Comparison of ENCODE assay signal across 17 mouse cellular contexts in the genomic region with DNA sequence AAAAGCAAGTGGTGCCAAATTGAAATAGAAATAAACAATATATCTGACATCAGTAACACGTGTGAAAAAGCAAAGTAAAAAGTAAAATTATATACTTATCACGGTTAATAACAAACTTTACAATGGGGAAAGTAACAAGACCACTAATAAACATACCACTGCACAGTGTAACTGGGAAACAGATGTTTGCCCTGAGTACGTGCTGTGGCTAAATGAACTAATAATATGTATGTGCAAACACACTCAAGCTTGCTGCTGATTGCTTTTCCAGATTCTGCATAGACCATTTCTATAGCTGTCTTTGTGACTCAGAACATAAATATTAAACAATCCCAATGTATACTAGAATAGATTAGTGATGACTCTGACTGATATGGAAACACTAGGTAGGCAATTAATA.
"Had no signal": no experiment of that assay in that cellular context is flagged by ENCODE, and none has a peak within 500 bp of the region (broad histone marks: within the 10 kb centered on the region; RNA-seq: fewer than 3 reads in every experiment).

No protein-coding gene starts in this region.

- ATAC-seq: lung, postnatal 0 days; midbrain, embryonic 16.5 days had no signal

- H3K4me2 ChIP-seq: lung, embryonic 15.5 days; midbrain, embryonic 12.5 days; neural tube, embryonic 13.5 days; neural tube, embryonic 15.5 days; stomach, embryonic 15.5 days had no signal

- H3K36me3 ChIP-seq: lung, embryonic 15.5 days; midbrain, embryonic 10.5 days; midbrain, embryonic 12.5 days; neural tube, embryonic 13.5 days; neural tube, embryonic 15.5 days; stomach, embryonic 15.5 days had no signal

- H3K27me3 ChIP-seq: lung, embryonic 15.5 days; midbrain, embryonic 12.5 days; neural tube, embryonic 13.5 days; neural tube, embryonic 15.5 days; stomach, embryonic 15.5 days had no signal

- H3K9me3 ChIP-seq: lung, embryonic 15.5 days; midbrain, embryonic 10.5 days; midbrain, embryonic 12.5 days; neural tube, embryonic 13.5 days; neural tube, embryonic 15.5 days; stomach, embryonic 15.5 days had no signal

- H3K4me3 ChIP-seq: lung, embryonic 15.5 days; midbrain, embryonic 10.5 days; midbrain, embryonic 12.5 days; myocyte; neural tube, embryonic 13.5 days; neural tube, embryonic 15.5 days; stomach, embryonic 15.5 days had no signal

- H3K9ac ChIP-seq: lung, embryonic 15.5 days; midbrain, embryonic 12.5 days; neural tube, embryonic 13.5 days; neural tube, embryonic 15.5 days; stomach, embryonic 15.5 days had no signal

- DNase-seq: lung, adult 2 months; lung, postnatal 4 days; midbrain, embryonic 14.5 days; right cerebral cortex, postnatal 14 days; thymus, adult 2 months; thymus, postnatal 25 days; thymus, postnatal 4 days had no signal

- H3K27ac ChIP-seq: lung, embryonic 15.5 days; midbrain, embryonic 10.5 days; midbrain, embryonic 12.5 days; neural tube, embryonic 13.5 days; neural tube, embryonic 15.5 days; stomach, embryonic 15.5 days; stomach, postnatal 0 days had no signal

- H3K4me1 ChIP-seq: lung, embryonic 15.5 days; midbrain, embryonic 10.5 days; midbrain, embryonic 12.5 days; neural tube, embryonic 13.5 days; neural tube, embryonic 15.5 days; stomach, embryonic 15.5 days had no signal
